Mouse (Mus musculus) liver, adult 2 months (tissue): ENCODE measurements around the gene Tmem216. TPM values are rescaled to one million over a fixed set of nuclear protein-coding genes. Genes with fewer than 3 reads are reported as not detected.

ENCODE experiments used
- DNase-seq: peaks from one replicate; pipeline ENCODE4 v3.0.0-alpha.2; 2011; ENCODE audit warnings: low read depth, low spot score; ENCODE audit errors: extremely low read depth
- H3K27ac ChIP-seq: fragments of 200-500 bp; replicated peaks from 2 replicates; pipeline ENCODE4 v1.5.1; 2012; ENCODE audit warnings: low read depth, mild to moderate bottlenecking, control low read depth, inconsistent platforms, low read length; ENCODE audit not compliant: insufficient read depth
- H3K27me3 ChIP-seq: fragments of 200-500 bp; 2 replicates; pipeline ENCODE4 v1.6.1; 2012; ENCODE audit warnings: mild to moderate bottlenecking, moderate library complexity, low read length, inconsistent platforms; ENCODE audit not compliant: control insufficient read depth, insufficient read depth
- H3K36me3 ChIP-seq: fragments of 200-500 bp; 2 replicates; pipeline ENCODE4 v1.6.1; 2012; ENCODE audit warnings: low read length, inconsistent platforms; ENCODE audit not compliant: control insufficient read depth, insufficient read depth
- H3K4me1 ChIP-seq: fragments of 200-500 bp; 2 replicates; pipeline ENCODE4 v1.6.1; 2011; ENCODE audit warnings: low read length; ENCODE audit not compliant: control insufficient read depth, insufficient read depth
- H3K4me3 ChIP-seq: fragments of 200-500 bp; 2 replicates; pipeline ENCODE4 v1.5.1; 2011; ENCODE audit warnings: low read depth, mild to moderate bottlenecking, control low read depth, low read length, moderate library complexity; ENCODE audit not compliant: insufficient read depth
- H3K79me2 ChIP-seq: fragments of 200-500 bp; 2 replicates; pipeline ENCODE4 v1.6.1; 2012; ENCODE audit warnings: inconsistent platforms, mild to moderate bottlenecking, low read length, moderate library complexity; ENCODE audit not compliant: control insufficient read depth, insufficient read depth
- H3K9ac ChIP-seq: fragments of 200-500 bp; 2 replicates; pipeline ENCODE4 v1.6.1; 2012; ENCODE audit warnings: low read depth, mild to moderate bottlenecking, control low read depth, inconsistent platforms, low read length
- CTCF ChIP-seq: fragments of 200-500 bp; IDR thresholded peaks from 2 replicates; pipeline ENCODE4 v1.5.1; 2011; ENCODE audit warnings: low read depth, low read length, control low read depth
- POLR2A ChIP-seq: fragments of 200-500 bp; IDR thresholded peaks from 2 replicates; pipeline ENCODE4 v1.6.1; 2011; ENCODE audit warnings: low read length, control low read depth; ENCODE audit not compliant: insufficient read depth; ENCODE audit errors: extremely low read depth
- WGBS: fragments of 180-500 bp; shearing (Covaris S2); methylation state at CpG from one replicate; pipeline ENCODE4 v1.1.7; 2018; 5-methylcytosine and 5-hydroxymethylcytosine counted together
- polyA plus RNA-seq: library from polyadenylated mRNA; depleted of rRNA; stranded (reverse); fragments of >200 nt; gene quantifications from 2 replicates; pipeline ENCODE4 v1.2.3, GENCODE M21; 2012
- total RNA-seq: library from RNA; depleted of rRNA; stranded (reverse); fragments of >200 nt; gene quantifications from 2 replicates; pipeline ENCODE4 v1.2.3, GENCODE M21; 2014

The Tmem216 gene
- total and polyA plus RNA-seq, 2 experiments = 3.7 to 11.3 TPM

- Histone ChIP-seq H3K4me3 (peak overlapping the region; percentile 16), H3K36me3 (peaks cover 24% of the 10 kb centered on the region), H3K4me1 (peaks cover 27% of the 10 kb centered on the region), H3K9ac (peak overlapping the region; percentile 61), H3K79me2 (peaks cover 19% of the 10 kb centered on the region; the same call in 1 of the 2 replicates), H3K27me3 (no peaks in the 10 kb centered on the region), H3K27ac (peak overlapping the region; percentile 57)
- TF ChIP-seq CTCF (no peak), POLR2A (no peak)
- DNase-seq = no peak
- WGBS = under 1% methylated on average over 6 of the region's 6 CpGs
Observed at GRCm38 (mm10) chr19:10602247-10602769, 46.3 kb upstream of the Tmem216 start.

GRCm38 (mm10) chr19:10599648-10600047 is 43.6 kb upstream of the Tmem216 start:
- TF ChIP-seq POLR2A (no peak), CTCF (no peak)

GRCm38 (mm10) chr19:10598188-10598587 is 42.1 kb upstream of the Tmem216 start:
- no peak overlapping the region for H3K9ac ChIP-seq
- 45% methylated on average over 3 of the region's 3 CpGs for WGBS
- H3K4me1 ChIP-seq = peaks cover 50% of the 10 kb centered on the region
- DNase-seq = peak; percentile 36
- H3K27me3 ChIP-seq = no peaks in the 10 kb centered on the region
- H3K4me3 ChIP-seq = no peak overlapping the region
- 0 out of 2 replicates have a peak, but pooled peaks cover 5% of the 10 kb centered on the region for H3K79me2 ChIP-seq
- no peak overlapping the region for H3K27ac ChIP-seq
- TF ChIP-seq POLR2A (no peak), CTCF (peak; percentile 53; the same call in 1 of the 2 replicates)
- peaks cover 60% of the 10 kb centered on the region for H3K36me3 ChIP-seq

More at GRCm38 (mm10) chr19:10599648-10600047, 43.6 kb upstream of the Tmem216 start:
- H3K36me3 ChIP-seq = peaks cover 48% of the 10 kb centered on the region
- H3K27ac ChIP-seq = no peak overlapping the region
- H3K79me2 ChIP-seq = peaks cover 9% of the 10 kb centered on the region; the same call in 1 of the 2 replicates
- no peak overlapping the region for H3K9ac ChIP-seq
- H3K4me1 ChIP-seq = peaks cover 40% of the 10 kb centered on the region
- DNase-seq = no peak
- WGBS = 88% methylated on average over 2 of the region's 2 CpGs
- H3K27me3 ChIP-seq = no peaks in the 10 kb centered on the region
- H3K4me3 ChIP-seq = no peak overlapping the region

DNA sequence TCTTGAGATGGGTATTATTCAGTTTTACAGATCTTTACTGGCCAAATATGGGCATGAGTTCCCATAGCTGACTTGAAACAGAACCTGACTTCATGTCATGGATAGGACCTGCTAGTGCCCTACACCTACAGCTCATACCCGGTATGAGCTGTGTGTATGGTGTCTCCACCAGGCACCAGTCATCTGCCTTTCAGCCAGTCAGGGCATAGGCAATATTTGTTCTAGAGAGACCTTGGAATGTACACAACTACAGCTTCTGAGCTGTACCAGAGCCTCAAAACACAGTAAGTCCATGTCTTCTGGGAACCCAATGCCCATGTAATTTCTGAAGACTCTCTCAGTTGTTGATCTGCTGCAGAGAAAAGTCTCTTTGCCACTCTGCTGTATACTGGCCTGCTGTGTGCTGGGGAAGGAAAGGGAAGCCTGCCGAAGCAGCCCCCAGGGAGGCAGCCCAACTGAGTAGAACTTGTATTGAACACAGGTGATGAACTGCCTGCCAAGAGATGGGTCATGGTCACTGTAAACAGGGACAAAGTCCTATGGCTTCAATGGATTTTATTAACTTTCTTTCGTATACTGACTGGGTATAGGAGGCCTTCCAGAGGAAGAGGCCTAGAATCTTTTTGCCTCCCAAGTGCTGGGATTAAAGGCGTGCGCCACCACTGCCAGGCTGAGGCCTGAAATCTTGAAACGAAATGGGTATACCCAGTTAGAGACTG is 35.8 kb upstream of the Tmem216 start:
- Histone ChIP-seq H3K27ac (peak overlapping the region; percentile 89), H3K79me2 (no peaks in the 10 kb centered on the region), H3K4me3 (no peak overlapping the region), H3K27me3 (no peaks in the 10 kb centered on the region), H3K4me1 (peaks cover 43% of the 10 kb centered on the region), H3K9ac (no peak overlapping the region), H3K36me3 (peaks cover 48% of the 10 kb centered on the region)
- 24% methylated on average over 6 of the region's 6 CpGs for WGBS
- peak; percentile 90 for DNase-seq
- TF ChIP-seq CTCF (no peak), POLR2A (no peak)

DNA sequence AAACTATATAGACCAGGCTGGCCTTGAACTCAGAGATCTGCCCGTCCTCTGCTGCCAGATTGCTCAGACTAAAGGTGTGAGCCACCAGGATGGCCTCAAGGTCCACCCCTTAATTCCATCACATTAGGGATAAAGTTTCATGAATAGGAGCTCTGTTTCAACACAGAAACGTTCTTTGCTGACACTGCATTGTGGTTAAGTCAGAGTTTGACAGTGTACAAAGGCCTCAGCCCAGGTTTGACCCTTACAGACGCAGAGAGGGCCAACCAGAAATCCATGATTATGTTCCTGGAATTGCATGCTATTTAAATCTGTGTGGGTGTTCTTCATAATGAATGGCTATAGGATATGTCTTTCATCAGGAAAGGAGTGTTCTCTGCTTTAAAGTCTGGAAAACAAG is 34.3 kb upstream of the Tmem216 start:
- Histone ChIP-seq H3K27me3 (no peaks in the 10 kb centered on the region), H3K79me2 (no peaks in the 10 kb centered on the region), H3K27ac (peak overlapping the region; percentile 6), H3K9ac (no peak overlapping the region), H3K4me3 (no peak overlapping the region), H3K4me1 (peaks cover 34% of the 10 kb centered on the region), H3K36me3 (peaks cover 35% of the 10 kb centered on the region)
- WGBS = 15% methylated on average over 3 of the region's 3 CpGs
- TF ChIP-seq POLR2A = no peak
- no peak for TF ChIP-seq CTCF
- DNase-seq = peak; percentile 68
